Mouse (Mus musculus): ENCODE measurements around the gene Nudt21. TPM values are rescaled to one million over a fixed set of nuclear protein-coding genes. Genes with fewer than 3 reads are reported as not detected.
A peak's percentile ranks its signal among the peaks of the same experiment; 100 is the strongest.

Gene Nudt21
- 30.9 and 43.6 TPM in 2 replicates for total RNA-seq (2015; ENCODE audit: low replicate concordance)
- 23.6 and 23.7 TPM in 2 replicates for total RNA-seq (2017; ENCODE audit: low replicate concordance)

DNA sequence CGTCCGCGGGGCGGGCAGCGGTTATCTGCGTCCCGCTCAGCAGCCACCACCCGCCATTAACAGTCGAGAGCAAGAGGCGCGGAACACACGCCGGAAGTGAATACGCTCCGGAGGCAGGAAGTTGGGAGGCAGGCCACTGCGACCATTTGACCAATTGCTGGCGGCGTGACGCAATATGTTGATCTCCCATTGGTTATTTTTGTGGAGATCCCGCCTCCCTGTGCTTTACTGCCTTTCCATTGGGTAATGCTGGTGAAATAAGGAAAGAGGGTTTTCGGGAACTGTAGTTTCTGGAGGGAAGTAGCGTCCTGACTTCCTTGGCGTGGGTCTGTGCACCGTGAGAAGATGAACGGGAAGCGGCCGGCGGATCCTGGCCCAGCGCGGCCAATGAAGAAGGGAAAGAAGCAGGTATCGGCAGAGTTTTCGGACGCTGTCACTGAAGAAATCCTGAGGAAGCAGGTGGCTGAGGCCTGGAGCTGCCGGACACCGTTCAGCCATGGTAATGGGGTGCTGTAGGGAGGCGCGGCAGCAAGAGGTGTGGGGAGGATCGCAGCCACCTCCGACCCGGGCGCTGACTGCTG, at the start of gene Nudt21, which contains the start of gene Ogfod1:
TSS of gene Nudt21 (minus strand) at position 88 of the 581 bp plus-strand sequence.
TSS of gene Ogfod1 (plus strand) at position 255 of the 581 bp plus-strand sequence.
- peak; percentile 97 for ATAC-seq (replicated peaks; ENCODE audit: low FRiP score, poor library complexity, severe bottlenecking)

DNA sequence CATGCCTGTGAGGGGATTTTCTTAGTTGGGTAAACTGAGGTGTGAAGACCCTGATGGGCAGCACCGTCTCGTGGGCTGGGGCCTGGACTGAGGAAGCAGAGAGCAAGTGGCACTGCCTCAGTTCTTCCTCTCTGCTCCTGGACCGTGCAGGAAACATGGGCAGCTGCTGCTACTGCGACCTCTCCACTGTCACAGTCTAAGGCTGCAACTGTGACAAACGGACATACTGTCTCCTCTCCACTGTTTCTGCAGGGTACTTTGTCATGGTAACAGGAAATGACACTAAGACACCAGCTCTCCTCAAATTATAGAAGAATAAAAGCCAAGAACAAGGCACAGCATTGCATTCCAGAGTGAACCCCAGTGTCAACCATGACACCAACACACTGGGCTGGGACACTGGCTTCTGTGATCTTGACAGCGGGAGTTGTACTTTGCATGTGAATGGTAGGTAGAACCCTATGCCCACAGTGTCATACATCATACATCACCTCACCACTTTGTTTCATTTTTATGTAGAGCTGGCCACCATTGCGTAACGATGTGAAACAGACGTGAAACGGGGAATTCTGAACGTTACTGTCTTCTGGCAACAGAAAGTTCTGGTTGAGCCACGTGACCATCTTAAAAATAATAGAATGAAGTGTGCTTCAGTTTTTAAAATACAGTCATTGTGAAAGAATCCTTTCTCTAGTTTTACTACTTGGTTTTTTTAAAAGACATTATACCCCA, 39.8 kb upstream of the Nudt21 start:
- no peak for ATAC-seq (replicated peaks; ENCODE audit: low FRiP score, poor library complexity, severe bottlenecking)

DNA sequence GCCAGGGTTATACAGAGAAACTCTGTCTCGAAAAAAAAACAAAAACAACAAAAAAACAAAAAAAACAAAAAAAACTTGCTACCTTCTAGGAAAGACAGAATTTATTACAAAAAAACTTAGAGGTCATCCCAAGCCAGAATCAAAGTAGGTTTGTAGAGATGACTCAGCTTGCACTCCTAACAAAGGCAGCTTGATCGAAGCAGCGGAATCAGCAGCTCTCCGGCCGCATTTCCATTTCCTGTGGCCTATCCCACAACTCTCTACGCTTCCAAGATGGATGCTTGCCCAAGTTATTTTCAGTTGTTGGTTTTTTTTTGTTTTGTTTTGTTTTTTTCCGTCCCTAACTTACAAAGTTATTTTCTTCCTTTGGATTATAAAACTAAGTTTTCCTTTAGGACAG, 32.0 kb upstream of the Nudt21 start:
- no peak for ATAC-seq (replicated peaks; ENCODE audit: low FRiP score, poor library complexity, severe bottlenecking)

DNA sequence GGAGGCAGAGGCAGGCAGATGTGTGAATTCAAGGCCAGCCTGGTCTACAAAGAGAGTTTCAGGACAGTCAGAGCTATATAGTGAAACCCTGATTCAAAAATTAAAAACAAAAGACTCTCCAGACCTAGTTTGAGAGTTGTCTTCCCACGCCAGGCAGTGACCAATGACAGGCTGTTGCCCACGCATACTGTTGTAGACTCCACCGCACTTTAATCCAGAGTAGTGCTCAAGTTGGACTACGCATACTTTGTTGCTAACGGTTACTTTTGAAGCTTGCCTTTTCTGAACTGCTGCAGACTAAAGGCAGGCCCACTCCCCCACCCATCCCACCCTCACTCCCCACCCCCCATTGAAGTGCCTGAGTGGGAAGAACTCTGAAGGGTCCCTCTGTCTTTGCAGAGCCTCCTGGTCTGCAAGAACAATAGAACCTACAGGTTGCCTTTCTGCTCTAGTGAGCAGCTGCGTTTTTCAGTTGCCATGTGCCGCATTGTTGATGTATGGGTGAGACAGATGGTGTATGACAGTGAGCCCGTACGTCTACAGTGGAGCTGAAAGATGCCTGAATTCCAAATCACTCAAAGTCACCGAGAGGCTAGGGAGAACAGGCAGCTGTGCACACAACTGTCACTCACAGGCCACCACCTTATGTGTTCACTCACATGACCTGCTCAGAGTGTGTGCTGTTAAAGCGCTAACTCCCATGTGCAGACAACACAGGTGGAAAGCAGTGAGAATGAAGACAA, 29.5 kb upstream of the Nudt21 start:
- no peak for ATAC-seq (replicated peaks; ENCODE audit: low FRiP score, poor library complexity, severe bottlenecking)

DNA sequence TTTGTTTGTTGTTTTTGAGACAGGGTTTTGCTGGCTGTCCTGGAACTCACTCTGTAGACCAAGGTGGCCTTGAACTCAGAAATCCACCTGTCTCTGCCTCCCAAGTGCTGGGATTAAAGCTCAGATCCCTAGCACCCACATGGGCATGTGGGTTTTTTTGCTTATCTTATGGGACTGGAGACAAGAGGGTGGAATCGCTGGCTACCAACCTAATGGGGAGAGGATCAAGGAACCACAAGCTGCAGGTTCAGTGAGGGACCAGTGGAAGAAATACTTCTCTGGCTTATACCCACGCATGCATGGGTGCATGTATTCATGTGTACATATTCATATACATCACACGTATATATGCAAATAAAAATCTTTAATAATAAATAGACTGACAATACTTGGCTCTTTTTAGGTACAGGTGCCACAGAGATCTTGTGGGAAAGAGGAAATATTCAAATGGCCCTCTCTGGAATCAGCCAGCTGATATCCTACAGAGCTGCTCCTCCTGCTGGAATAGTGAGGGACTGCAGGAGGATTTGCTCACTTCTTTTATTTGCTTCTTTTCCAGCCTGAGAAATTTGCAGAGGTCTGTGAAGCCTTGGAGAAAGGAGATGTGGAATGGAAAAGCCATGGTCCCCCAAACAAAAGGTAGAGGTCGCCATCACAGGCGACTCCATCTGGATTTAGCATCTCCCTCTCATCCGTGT, 20.5 kb upstream of the Nudt21 start:
- peak; percentile 85 for ATAC-seq (replicated peaks; ENCODE audit: low FRiP score, poor library complexity, severe bottlenecking)

- no peak for ATAC-seq (replicated peaks; ENCODE audit: low FRiP score, poor library complexity, severe bottlenecking)
These were observed 15.9 kb upstream of the Nudt21 start for GRCm38 (mm10) chr8:94052696-94053095.

DNA sequence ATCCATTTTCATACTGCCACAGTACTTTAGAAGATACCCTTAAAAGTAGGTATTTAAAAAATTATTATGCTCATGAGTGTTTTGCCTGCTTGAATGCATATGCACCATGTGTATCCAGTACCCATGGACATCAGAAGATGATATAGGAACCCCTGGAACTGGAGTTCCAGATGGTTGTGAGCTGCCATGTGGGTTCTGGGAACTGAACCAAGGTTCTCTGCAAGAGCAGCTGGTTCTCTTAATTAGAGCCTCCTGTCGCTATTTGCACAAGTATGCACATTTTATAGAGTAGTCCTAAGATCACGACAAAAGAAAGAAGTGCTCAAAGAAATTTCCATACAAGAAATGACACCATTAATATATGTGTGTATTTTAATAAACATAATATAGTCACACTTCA, 11.0 kb upstream of the Nudt21 start:
- ATAC-seq (replicated peaks; ENCODE audit: low FRiP score, poor library complexity, severe bottlenecking), result no peak

- ATAC-seq (replicated peaks; ENCODE audit: low FRiP score, poor library complexity, severe bottlenecking), result no peak
These were observed 975 bp upstream of the Nudt21 start for GRCm38 (mm10) chr8:94037806-94038205.

GRCm38 (mm10) chr8:94036541-94036940, 290 bp downstream of the Nudt21 start:
- ATAC-seq (replicated peaks; ENCODE audit: low FRiP score, poor library complexity, severe bottlenecking), result peak; percentile 62

DNA sequence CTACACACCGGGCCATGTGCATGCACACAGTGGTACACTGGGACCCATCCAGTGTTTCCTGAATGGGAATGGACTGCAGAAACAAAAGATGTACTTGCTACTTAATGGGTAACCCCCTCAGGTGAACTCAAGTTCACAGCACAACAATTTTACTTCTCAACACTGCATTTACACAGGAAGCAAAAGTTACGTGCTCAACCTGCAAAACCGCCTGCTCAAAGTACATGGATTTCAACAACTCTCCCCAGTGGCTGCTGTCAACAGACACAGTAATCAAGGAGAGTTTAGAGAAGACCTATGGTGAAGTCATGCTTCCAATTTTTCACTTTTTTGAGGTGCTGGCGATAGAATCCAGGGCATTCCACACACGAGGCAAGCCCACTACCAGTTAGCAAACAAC, 1.6 kb downstream of the Nudt21 start:
- no peak for ATAC-seq (replicated peaks; ENCODE audit: low FRiP score, poor library complexity, severe bottlenecking)

GRCm38 (mm10) chr8:94033601-94034000, 3.2 kb downstream of the Nudt21 start:
- ATAC-seq (replicated peaks; ENCODE audit: low FRiP score, poor library complexity, severe bottlenecking), result no peak

DNA sequence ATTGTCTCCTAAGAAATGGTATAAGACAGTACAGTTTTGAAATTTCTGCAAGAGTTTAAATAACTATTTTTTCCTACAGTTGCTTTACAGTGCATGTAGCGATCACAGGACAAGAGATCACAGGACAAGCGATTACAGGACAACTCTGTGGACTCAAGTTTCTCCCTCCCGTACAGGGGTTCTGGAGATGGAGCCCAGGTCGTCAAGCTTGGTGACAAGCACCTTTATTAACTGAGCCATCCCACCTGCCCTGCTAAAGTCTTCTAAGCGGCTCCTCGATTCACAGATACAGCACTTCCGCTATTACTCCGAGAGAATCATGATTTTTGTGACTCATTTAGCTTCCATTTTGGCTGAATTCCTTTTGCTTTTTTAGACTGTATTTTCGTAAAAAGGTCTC, 7.1 kb downstream of the Nudt21 start:
- no peak for ATAC-seq (replicated peaks; ENCODE audit: low FRiP score, poor library complexity, severe bottlenecking)

GRCm38 (mm10) chr8:94023916-94024315, 12.9 kb downstream of the Nudt21 start:
- ATAC-seq (replicated peaks; ENCODE audit: low FRiP score, poor library complexity, severe bottlenecking), result no peak

DNA sequence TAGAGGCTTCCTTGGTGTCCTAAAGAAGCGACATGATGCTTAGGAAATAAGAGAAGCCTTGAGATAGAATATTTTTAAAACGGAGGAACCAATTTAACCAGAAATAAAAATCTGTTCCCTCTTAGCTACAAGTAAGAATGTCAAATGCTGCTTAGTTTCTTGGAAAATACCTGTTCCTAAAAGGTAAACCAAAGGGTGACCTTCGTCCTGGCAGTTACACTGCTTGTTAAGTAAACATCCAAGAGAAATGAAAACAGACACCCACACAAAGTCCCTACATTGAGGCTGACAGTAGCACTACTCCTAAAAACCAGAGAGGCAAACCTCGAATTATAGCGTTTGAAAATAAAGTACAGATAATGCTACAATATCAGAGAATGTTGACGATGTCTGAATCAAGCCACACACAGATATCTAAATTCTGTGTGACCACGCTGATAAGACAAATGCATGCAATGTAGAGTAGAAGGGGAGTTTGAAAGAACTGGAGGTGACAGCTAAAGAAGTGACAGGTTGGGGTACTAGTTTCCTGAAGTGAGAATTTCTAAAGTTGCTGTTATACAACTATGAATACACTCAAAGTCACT, 23.7 kb downstream of the Nudt21 start:
- no peak for ATAC-seq (replicated peaks; ENCODE audit: low FRiP score, poor library complexity, severe bottlenecking)

- peak; percentile 82 for ATAC-seq (replicated peaks; ENCODE audit: low FRiP score, poor library complexity, severe bottlenecking)
These were observed 24.5 kb downstream of the Nudt21 start, which contains the start of gene Amfr for GRCm38 (mm10) chr8:94012013-94012951. TSS of gene Amfr (minus strand) at chr8:94012842.

- peak; percentile 56 for ATAC-seq (replicated peaks; ENCODE audit: low FRiP score, poor library complexity, severe bottlenecking)
These were observed 25.5 kb downstream of the Nudt21 start for GRCm38 (mm10) chr8:94011076-94012012.

GRCm38 (mm10) chr8:94010101-94010705, 26.6 kb downstream of the Nudt21 start:
- ATAC-seq (replicated peaks; ENCODE audit: low FRiP score, poor library complexity, severe bottlenecking), result no peak
